Mouse (Mus musculus): Measurements from ENCODE around the gene Gpr88. TPM values are rescaled to one million over a fixed set of nuclear protein-coding genes. Genes with fewer than 3 reads are reported as not detected.
A peak's percentile ranks its signal among the peaks of the same experiment; 100 is the strongest.

Gene Gpr88
- total RNA-seq (2014; rRNA removed) (8.9 and 9.1 TPM in 2 replicates), polyA plus RNA-seq (2015; fragmentation: Nextera tagmentation; extraction: Ambion mirVana) (2.2 and 2.5 TPM in 2 replicates)

- H3K4me2 ChIP-seq (ENCODE audit: low read depth, low read length, poor library complexity, severe bottlenecking), result peak within 1 kb of the TSS; percentile 99
- peaks cover 6% of the 10 kb centered on the region for H3K27me3 ChIP-seq (ENCODE audit: insufficient read depth, low read length)
- H3K9ac ChIP-seq (replicated peaks; ENCODE audit: low read length, poor library complexity, severe bottlenecking), result peak within 1 kb of the TSS; percentile 59
- peak within 1 kb of the TSS; percentile 43 for H3K27ac ChIP-seq (ENCODE audit: low read depth, low read length)
- ATAC-seq (ENCODE audit: low FRiP score) (peak; percentile 55), DNase-seq (ENCODE audit: low spot score) (peak; percentile 86)
- H3K9me3 ChIP-seq (ENCODE audit: low read length), result no peaks in the 10 kb centered on the region
- 5% methylated on average over 9 of the region's 9 CpGs for WGBS
- TF ChIP-seq CTCF (IDR thresholded peaks at IDR 0.05), result no peak
- H3K4me1 ChIP-seq (ENCODE audit: insufficient read depth, low read length), result peaks cover 5% of the 10 kb centered on the region; the same call in 1 of the 2 replicates
- H3K4me3 ChIP-seq (ENCODE audit: low read depth, low read length), result peak within 1 kb of the TSS; percentile 68
- no peaks in the 10 kb centered on the region for H3K36me3 ChIP-seq (ENCODE audit: insufficient read depth, low read length)
Measured at GRCm38 (mm10) chr3:116253077-116253531, at the start of gene Gpr88. Gene Gpr88 (minus strand): TSS chr3:116253503.

DNA sequence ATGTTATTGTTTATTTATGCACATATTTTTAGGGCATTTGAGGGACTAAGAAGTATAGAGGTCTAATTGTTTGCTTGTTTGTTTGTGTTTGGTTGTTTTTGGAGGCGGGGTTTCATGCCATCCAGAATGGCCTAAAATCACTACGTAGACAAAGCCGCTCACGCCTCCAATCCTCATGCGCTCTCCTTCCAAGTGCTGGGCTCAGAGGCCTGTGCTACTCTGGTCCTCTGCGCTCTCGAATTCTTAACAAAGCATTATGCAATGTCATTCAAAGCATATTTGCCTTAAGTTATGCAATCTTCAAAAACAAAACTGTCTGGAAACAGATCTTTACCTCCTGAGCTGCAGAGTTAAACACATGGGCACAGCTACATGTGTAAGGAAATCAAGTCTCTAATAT lies 49.3 kb upstream of the Gpr88 start:
- H3K4me3 ChIP-seq (ENCODE audit: low read depth, low read length), result no peak overlapping the region
- H3K27me3 ChIP-seq (ENCODE audit: insufficient read depth, low read length), result no peaks in the 10 kb centered on the region
- no peaks in the 10 kb centered on the region for H3K4me1 ChIP-seq (ENCODE audit: insufficient read depth, low read length)
- no peaks in the 10 kb centered on the region for H3K36me3 ChIP-seq (ENCODE audit: insufficient read depth, low read length)
- H3K27ac ChIP-seq (ENCODE audit: low read depth, low read length), result no peak overlapping the region
- no peak overlapping the region for H3K9ac ChIP-seq (replicated peaks; ENCODE audit: low read length, poor library complexity, severe bottlenecking)
- no peak overlapping the region for H3K4me2 ChIP-seq (ENCODE audit: low read depth, low read length, poor library complexity, severe bottlenecking)
- ATAC-seq (ENCODE audit: low FRiP score) (no peak), DNase-seq (ENCODE audit: low spot score) (no peak)
- 97% methylated on average over 7 of the region's 7 CpGs for WGBS
- no peak for TF ChIP-seq CTCF (IDR thresholded peaks at IDR 0.05)
- no peaks in the 10 kb centered on the region for H3K9me3 ChIP-seq (ENCODE audit: low read length)

GRCm38 (mm10) chr3:116301754-116302153 lies 48.5 kb upstream of the Gpr88 start:
- WGBS, result 93% methylated on average over 6 of the region's 6 CpGs
- TF ChIP-seq CTCF (IDR thresholded peaks at IDR 0.05), result no peak
- H3K4me2 ChIP-seq (ENCODE audit: low read depth, low read length, poor library complexity, severe bottlenecking), result no peak overlapping the region
- no peaks in the 10 kb centered on the region for H3K4me1 ChIP-seq (ENCODE audit: insufficient read depth, low read length)
- no peak for ATAC-seq (ENCODE audit: low FRiP score)
- no peak overlapping the region for H3K27ac ChIP-seq (ENCODE audit: low read depth, low read length)
- H3K4me3 ChIP-seq (ENCODE audit: low read depth, low read length), result no peak overlapping the region
- H3K9ac ChIP-seq (replicated peaks; ENCODE audit: low read length, poor library complexity, severe bottlenecking), result no peak overlapping the region
- no peaks in the 10 kb centered on the region for H3K36me3 ChIP-seq (ENCODE audit: insufficient read depth, low read length)
- DNase-seq (ENCODE audit: low spot score), result no peak
- H3K27me3 ChIP-seq (ENCODE audit: insufficient read depth, low read length), result no peaks in the 10 kb centered on the region
- no peaks in the 10 kb centered on the region for H3K9me3 ChIP-seq (ENCODE audit: low read length)

- no peak for TF ChIP-seq CTCF (IDR thresholded peaks at IDR 0.05)
- DNase-seq (ENCODE audit: low spot score), result no peak
- Histone ChIP-seq H3K36me3 (ENCODE audit: insufficient read depth, low read length) (no peaks in the 10 kb centered on the region), H3K27me3 (ENCODE audit: insufficient read depth, low read length) (no peaks in the 10 kb centered on the region), H3K4me3 (ENCODE audit: low read depth, low read length) (no peak overlapping the region), H3K9ac (replicated peaks; ENCODE audit: low read length, poor library complexity, severe bottlenecking) (no peak overlapping the region), H3K4me1 (ENCODE audit: insufficient read depth, low read length) (no peaks in the 10 kb centered on the region), H3K4me2 (ENCODE audit: low read depth, low read length, poor library complexity, severe bottlenecking) (no peak overlapping the region), H3K27ac (ENCODE audit: low read depth, low read length) (no peak overlapping the region), H3K9me3 (ENCODE audit: low read length) (no peaks in the 10 kb centered on the region)
- ATAC-seq (ENCODE audit: low FRiP score), result no peak
- WGBS, result 96% methylated on average over 10 of the region's 10 CpGs
Measured at GRCm38 (mm10) chr3:116298727-116299126, 45.4 kb upstream of the Gpr88 start.

DNA sequence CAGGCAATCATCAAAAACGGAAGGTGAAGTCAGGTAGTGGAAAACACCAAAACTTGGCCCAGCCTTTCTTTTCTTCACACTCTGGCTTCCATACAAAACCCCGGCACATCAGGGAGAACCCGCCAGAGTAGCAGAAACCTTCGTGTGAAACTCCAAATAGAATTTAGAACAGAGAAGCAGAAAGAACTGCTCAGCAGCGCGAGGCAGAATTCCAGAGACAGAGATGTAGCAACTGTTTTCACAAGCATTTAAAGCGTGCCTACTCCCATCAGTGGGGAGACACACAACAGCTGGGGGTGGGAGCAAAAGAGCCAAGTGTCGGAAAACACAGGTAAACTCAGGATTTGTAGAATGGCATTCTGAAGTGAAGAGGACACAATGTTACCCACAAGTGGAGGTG lies 44.7 kb upstream of the Gpr88 start:
- no peak for ATAC-seq (ENCODE audit: low FRiP score)
- no peak overlapping the region for H3K9ac ChIP-seq (replicated peaks; ENCODE audit: low read length, poor library complexity, severe bottlenecking)
- no peaks in the 10 kb centered on the region for H3K27me3 ChIP-seq (ENCODE audit: insufficient read depth, low read length)
- H3K27ac ChIP-seq (ENCODE audit: low read depth, low read length), result no peak overlapping the region
- no peaks in the 10 kb centered on the region for H3K9me3 ChIP-seq (ENCODE audit: low read length)
- no peak overlapping the region for H3K4me3 ChIP-seq (ENCODE audit: low read depth, low read length)
- H3K36me3 ChIP-seq (ENCODE audit: insufficient read depth, low read length), result no peaks in the 10 kb centered on the region
- H3K4me1 ChIP-seq (ENCODE audit: insufficient read depth, low read length), result no peaks in the 10 kb centered on the region
- no peak for TF ChIP-seq CTCF (IDR thresholded peaks at IDR 0.05)
- DNase-seq (ENCODE audit: low spot score), result no peak
- WGBS, result 94% methylated on average over 8 of the region's 8 CpGs
- no peak overlapping the region for H3K4me2 ChIP-seq (ENCODE audit: low read depth, low read length, poor library complexity, severe bottlenecking)

- H3K27ac ChIP-seq (ENCODE audit: low read depth, low read length), result no peak overlapping the region
- no peaks in the 10 kb centered on the region for H3K36me3 ChIP-seq (ENCODE audit: insufficient read depth, low read length)
- ATAC-seq (ENCODE audit: low FRiP score) (no peak), DNase-seq (ENCODE audit: low spot score) (no peak)
- WGBS, result 96% methylated on average over 7 of the region's 7 CpGs
- H3K27me3 ChIP-seq (ENCODE audit: insufficient read depth, low read length), result no peaks in the 10 kb centered on the region
- no peak for TF ChIP-seq CTCF (IDR thresholded peaks at IDR 0.05)
- H3K4me3 ChIP-seq (ENCODE audit: low read depth, low read length), result no peak overlapping the region
- H3K4me1 ChIP-seq (ENCODE audit: insufficient read depth, low read length), result no peaks in the 10 kb centered on the region
- no peak overlapping the region for H3K4me2 ChIP-seq (ENCODE audit: low read depth, low read length, poor library complexity, severe bottlenecking)
- no peak overlapping the region for H3K9ac ChIP-seq (replicated peaks; ENCODE audit: low read length, poor library complexity, severe bottlenecking)
- no peaks in the 10 kb centered on the region for H3K9me3 ChIP-seq (ENCODE audit: low read length)
Measured at GRCm38 (mm10) chr3:116297170-116297569, 43.9 kb upstream of the Gpr88 start.

Measured in midbrain, postnatal 0 days (tissue).